Mouse (Mus musculus): ENCODE measurements around the gene Zmiz2.
"Not testable (repeated sequence)": the region's sequence is repeated elsewhere in the genome, so short reads cannot be mapped to it uniquely, and the experiment has no call there.

Zmiz2 gene

DNA sequence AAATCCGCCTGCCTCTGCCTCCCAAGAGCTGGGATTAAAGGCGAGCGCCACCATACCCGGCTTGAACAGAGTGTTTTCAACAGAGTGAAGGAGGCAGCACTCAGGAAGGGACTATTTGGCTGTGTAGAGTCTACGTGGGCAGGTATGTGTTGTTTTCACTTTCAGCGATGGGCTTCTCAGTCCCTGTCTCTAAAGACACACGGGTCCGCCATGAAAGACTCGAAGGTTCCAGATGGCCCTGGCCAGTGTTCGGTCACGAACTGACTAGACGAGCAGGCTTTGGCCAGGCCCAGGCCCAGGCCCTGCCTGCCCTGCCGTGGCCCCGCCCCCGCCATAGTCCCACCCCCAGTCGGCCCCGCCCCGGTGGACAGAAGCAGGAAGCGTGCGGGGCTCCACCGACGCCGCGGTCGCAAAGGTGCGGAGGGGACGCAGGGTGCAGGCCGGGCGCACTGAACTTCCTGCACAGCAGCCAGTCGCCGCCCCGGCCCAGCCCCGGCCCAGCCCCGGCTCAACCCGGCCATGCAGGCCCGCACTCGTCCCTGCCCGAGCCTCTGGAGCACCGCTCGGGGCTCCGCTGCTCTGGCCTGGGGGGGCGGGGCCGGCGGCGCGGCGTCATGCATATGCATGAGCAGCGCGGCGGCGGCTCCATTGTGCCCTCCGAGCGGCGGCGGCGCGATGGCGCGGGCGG is at the start of gene Zmiz2:
TSS of gene Zmiz2 (plus strand) at position 349 of the 688 bp plus-strand sequence.
- peak; percentile 80 for DNase-seq (ENCODE audit: low read depth, low spot score)

DNA sequence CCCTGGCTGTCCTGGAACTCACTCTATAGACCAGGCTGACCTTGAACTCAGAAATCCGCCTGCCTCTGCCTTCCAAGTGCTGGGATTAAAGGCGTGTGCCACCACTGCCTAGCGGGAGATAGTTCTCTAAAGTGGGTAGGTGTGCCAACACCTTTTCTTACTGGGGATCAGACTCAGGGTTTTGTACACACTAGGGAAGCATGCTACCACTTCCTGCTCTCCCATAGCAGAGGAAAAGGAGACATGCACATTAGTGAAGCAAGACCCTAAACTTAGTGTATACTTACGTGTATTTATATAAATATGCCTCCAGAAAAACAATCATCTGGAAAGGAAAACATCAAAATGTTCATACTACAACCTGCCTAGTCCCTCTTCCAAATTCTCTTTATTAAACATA is 42.9 kb upstream of the Zmiz2 start:
- no peak for DNase-seq (ENCODE audit: low read depth, low spot score)

DNA sequence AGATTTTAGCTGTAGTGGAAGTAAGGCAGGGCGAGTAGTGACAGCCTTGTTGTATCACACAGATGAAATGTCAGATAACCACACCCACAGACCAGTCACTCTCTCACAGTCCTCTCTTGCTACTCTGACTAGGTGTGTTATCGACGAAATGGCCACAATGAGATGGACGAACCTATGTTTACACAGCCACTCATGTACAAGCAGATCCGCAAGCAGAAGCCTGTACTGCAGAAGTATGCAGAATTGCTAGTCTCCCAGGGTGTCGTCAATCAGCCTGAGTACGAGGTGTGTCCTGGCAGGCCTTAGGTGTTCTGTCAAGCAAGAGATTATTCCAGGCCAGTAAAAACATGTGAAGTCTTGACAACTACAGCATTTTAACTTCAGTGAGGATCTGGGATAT is 41.9 kb upstream of the Zmiz2 start:
- DNase-seq (ENCODE audit: low read depth, low spot score) = no peak

DNA sequence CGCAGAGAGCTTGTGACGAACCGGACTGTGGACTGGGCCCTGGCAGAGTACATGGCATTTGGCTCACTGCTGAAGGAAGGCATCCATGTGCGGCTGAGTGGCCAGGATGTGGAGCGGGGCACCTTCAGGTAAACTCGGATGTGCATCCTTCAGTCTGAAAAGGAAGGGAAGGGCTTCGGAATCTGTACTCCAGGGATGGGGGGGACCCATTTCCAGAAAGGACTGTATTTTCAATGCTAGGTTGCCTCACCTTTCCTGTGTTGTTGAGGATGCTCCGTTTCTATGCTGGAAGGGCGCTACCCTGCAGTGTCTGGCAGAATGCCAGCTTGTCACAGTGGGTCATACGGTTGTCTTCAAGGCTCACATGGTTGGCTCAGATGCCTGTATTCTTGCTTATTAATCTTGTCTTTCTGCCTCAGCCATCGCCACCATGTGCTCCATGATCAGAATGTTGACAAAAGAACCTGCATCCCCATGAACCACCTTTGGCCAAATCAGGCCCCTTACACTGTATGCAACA is 40.1 kb upstream of the Zmiz2 start:
- no peak for DNase-seq (ENCODE audit: low read depth, low spot score)

DNA sequence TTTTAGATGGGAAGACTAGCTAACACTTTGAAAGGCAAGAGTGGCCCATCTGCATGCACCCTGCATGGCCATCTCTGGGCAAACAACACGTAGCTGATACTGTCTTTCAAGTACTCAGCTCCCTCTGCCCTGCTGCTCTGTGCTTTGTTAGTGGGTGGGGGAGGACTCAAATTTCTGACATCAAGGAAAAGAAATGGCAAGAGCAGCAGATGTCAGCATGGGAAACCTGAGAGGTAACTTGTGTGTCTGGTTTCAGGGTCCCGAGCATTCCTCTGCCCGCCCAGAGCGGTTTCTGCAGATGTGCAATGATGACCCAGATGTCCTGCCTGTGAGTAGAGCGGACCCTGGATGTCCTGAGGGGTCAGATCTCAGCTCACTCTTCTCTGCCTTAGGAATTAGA is 39.3 kb upstream of the Zmiz2 start:
- no peak for DNase-seq (ENCODE audit: low read depth, low spot score)

DNA sequence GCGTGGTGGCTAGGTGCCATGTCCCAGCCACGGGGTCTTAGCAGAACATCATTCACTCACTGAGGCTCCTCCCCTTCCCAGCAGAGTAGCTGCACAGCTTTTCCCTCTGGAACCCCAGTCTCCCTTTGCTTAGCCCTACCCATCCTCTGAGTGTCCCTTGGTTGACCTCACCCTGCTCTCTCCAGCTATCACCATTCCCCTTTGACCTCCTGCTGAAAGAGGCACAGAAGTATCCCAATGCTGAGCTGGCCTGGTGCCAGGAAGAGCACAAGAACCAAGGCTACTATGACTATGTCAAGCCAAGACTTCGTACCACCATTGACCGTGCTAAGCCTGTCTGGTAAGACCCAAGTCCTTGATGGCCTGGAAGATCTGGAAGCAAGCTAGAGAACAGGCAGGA is 33.8 kb upstream of the Zmiz2 start:
- DNase-seq (ENCODE audit: low read depth, low spot score) = no peak

DNA sequence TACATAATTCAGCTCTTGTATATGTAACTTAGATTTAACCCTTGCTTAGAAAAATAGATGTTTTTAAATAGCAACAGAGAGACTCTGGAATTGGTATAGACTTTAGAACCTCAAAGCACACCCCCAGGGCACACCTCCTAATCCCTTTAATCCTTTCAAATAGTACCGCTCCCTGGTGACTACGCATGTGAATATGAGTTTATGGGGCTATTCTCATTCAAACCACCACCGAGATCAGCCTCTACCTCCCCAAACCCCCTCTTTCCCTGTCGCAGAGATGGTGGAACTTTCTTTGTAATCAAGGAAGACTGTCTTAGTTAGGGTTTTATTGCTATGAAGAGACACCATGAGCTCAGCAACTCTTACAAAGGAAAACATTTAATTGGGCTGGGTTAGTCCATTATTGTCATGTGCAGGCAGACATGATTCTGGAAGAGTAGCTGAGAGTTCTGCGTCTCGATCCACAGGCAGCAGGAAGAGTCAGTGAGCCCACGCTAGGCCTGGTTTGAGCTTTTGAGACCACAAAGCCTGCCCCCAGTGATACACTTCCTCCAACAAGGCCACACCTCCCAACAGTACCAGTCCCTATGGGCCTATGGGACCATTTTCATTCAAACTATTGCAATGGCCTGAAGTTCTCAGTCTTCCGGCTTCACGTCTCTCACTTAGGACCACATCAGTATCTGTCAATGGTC is 24.1 kb upstream of the Zmiz2 start:
- DNase-seq (ENCODE audit: low read depth, low spot score) = no peak

DNA sequence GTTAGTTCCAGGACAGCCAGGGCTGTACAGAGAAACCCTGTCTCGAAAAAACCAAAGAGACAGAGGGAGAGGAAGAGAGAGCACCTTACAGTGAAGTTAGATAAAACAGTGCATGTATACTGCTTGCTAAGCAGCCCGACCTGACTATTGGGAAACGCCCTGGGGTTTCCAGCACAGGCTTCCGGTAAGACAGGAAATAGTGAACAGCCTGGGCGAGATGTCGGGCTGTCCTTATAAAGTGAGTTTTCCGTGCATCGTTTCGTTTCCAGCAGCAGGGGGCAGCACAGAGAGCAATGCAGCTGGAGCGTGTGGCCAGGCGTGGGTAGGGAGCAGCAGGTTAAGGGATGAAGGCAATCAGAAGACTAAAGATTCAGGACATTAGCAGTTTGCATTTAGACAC is 23.0 kb upstream of the Zmiz2 start:
- DNase-seq (ENCODE audit: low read depth, low spot score) = peak; percentile 77

DNA sequence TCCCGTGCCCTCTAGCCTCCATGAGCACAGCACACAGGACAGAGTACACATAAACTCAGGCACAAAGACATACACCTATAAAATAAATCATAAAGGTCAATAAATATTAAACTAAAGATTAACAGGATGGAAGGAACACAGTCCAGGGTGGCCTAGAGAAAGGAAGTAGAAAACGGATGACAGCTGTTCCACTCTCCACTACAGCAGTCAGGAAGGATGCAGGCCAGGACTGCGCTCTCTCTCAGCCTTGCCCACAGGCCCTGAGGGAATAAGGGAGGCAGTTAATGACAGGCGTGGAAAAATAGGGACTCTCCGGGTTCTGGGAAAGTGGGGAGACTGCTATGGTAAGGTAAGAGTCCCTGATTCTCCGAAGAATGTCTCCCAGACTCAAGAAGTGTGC is 22.4 kb upstream of the Zmiz2 start:
- no peak for DNase-seq (ENCODE audit: low read depth, low spot score)

DNA sequence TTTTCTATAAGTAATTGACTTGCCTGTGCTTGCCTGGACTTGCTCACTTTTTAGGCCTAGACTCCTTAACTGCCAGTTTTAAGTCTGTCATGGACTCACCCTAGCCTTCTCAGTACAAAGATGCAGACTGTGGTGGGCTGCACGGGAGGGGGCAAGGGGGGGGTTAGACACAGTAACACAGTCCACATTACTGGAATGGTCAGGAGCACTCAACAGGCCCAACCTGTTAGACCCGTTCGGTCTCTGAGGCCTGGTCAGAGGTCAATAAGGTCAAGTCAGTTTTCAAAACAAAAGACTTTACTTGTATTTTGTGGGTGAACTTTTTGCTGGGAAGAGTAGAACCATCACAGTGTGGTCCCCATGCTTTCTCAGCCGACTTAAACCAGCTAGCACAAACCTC is 21.7 kb upstream of the Zmiz2 start:
- no peak for DNase-seq (ENCODE audit: low read depth, low spot score)

DNA sequence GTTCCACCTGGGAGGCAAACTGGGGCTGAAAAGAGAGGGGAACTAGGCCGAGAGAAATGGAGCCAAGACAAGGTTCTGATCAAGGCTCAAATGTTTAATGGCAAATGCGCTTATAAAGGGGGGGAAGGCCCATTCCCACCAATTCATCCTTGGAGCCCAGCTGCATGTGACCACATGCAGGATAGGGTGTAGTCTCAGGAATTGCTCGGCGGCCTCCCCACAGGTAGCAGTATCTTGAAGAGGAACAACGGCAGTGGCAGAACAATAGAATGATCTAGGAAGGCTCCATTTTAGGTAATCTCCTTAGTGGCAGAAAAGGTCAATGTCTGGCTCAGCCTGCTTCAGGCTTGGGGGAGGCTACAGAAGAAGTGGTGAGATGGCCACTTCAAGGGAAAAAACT is 20.9 kb upstream of the Zmiz2 start:
- DNase-seq (ENCODE audit: low read depth, low spot score) = not testable (repeated sequence)

DNA sequence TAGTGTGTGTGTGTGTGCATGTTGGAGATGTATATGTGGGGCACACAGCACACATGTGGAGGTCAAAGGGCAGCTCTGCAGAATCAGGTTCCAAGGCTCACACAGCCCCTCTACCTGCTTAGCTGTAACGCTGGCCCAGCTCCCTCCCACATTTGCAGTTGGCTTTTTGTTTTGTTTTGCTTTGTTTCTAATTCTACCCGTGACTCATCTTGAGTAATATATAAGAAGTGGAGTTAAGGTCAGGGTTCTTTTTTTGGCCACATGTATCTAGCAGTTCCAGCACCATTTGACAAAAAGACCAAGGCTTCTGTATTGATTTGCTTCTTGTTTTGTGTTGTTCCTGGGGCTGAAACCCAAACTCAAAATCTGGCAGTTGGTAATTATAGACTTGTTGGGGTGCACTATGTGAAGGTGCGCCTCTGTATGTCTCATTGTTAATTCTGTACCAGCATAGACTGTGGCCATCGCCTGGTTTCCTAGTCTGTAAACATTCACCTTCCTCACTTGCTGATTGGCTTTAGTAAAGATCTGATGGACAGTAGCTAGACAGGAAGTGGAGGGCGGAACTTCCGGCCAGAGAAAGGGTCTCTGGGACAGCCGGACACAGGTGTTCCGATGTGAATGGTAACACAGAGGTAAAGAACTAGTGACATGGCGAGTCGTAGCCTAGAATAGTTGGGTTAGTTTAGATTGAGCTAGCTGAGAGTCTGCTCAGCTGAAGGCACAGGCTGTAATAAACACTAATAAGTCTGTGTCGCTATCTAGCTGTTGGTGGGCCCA is 17.3 kb upstream of the Zmiz2 start:
- no peak for DNase-seq (ENCODE audit: low read depth, low spot score)

DNA sequence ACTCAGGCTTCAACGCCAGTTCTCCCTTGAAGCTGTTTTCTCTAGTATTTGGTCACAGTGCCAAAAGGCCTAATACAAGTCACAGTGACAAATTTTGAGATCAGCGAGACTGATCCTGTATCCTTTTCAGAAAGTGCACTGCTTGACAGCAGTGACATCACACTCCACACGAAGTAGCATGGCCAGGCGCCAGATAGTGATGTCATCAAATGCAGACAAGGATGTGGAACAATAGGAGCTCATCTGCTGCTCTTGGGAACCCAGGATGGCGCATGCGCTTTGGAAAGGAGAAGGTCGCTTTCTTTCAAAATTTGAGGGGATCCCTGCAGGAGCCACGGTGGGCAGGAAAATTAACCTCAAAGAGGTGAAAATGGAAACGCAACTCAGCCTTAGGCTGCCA is 16.1 kb upstream of the Zmiz2 start:
- no peak for DNase-seq (ENCODE audit: low read depth, low spot score)

DNA sequence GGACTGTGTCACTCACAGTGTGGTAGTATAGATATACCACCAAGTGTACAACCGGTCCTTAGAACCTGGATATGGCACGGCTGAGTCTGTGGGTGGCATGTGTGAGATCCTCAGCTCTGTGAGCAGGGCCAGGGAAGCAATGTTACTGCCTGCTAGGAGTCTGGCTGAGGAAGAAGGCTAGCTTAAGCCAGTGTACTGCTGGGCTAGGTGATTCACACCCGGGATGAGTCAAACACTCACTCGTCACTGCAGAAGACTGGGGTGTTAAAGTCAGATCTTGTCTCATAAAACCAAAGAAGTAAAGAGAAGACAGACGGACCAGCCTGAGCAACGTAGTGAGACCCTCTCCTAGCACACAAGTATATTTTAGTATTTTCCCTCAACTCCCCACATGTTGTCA is 8.0 kb upstream of the Zmiz2 start:
- no peak for DNase-seq (ENCODE audit: low read depth, low spot score)

DNA sequence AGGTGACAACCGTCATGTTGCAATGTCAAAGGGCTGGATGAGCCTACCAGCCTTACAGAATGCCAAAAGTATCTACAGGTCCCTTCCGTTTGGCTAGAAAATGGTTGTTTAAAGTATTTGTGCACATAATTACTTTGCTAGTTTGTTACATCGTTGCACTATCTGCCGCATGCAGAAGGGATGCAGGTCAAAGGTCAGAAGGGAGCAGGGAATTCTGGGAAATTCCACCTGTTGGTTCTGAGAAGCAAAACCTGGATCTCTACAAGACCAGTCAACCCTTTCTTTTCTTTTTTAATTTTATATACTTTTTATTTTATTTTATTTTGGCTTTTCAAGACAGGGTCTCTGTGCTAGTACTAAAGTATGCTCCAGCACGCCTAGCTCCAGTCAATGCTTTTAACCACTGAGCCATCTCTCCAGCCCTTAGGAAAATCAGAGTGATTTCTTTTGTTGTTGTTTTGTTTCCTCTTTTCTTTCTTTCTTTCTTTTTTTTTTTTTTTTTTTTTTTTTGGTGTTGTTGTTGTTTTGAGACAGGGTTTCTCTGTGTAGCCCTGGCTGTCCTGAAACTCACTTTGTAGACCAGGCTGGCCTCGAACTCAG is 648 bp upstream of the Zmiz2 start:
- DNase-seq (ENCODE audit: low read depth, low spot score) = no peak

DNA sequence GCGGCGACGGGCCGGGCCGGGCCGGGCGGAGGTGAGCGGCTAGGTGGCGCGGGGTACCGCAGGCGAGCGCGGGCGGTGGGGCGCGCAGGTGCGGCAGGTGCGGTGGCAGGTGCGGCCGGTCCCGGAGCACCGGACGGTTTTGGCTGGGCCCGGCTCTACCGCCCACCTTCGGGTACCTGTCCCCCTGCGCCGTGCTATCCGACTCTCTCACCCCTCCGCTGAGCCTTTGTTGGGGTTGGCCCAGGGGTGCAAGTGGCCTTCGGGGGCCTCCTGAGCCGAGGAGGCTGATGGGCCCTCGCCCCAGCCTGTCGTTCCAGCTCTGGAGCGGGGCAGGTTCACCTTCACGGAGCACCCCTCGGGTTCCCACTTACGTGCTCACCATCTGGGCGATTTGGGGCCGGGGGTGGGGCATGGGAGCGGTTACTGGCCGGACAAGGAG is 628 bp downstream of the Zmiz2 start:
- DNase-seq (ENCODE audit: low read depth, low spot score) = no peak

DNA sequence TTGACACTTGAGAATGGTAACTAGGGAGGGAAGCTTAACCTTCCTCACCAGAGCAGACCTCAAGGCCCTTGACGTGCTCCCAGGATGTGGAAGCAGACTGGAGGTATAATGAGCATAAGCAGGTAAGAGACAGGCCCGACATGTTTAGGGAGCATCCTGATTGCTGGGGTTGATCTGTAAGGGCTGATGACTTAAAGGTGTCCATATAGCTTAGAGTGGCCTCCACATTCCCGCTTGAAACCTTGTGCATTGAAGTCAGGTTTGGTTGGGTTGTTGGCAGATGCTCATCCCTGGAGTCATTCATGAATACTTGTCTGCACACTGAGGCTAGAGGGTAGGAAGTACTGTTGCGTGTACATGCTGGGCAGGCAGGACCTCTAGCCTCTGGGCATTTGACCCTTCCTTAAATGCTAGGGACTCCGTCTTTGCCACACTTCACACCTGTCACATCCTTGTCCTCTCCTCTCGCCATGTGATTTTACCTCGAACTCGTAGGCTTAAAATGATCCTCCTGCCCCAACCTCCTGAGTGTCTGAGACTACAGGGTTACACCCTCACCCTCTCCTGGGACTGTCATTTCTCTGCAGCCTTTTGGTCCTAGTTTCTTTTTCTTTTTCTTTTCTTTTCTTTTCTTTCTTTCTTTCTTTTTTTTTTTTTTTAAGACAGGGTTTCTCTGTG is 1.6 kb downstream of the Zmiz2 start:
- DNase-seq (ENCODE audit: low read depth, low spot score) = no peak

DNA sequence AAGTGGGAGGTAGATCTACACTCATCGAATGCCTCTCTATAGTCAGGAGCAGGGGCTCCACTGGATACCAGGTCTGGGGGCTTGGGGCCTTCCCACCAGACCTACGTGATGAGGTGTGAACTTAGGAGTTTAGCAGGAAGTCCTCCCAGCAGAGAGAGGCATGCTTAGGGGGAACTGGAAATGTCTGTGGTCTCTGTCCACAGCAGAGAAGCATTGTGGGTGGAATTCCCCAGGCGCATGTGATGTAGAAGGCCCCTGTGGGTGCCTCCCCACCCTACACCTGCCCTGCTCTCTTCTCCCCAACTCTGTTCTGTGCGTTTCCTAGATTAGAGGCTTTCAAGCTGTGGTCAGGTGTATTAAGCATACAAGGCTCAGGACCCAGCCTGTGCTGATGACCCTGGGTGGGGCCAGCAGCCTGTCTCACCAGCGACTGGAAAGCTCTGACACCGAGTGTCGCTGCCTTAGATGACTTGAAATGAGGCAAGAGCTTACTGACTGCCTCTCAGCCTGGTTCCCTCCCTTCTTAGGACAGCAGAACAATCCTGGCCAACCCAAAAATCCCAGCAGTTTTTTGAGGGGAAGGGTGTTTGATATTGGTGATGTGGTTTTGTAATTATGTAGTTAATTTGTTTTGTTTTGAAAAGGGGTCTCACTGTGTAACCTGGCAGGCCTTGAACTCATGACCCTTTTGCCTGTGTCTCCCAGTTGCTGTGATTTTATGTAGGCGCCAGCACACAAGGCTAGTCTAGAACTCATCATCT is 2.8 kb downstream of the Zmiz2 start:
- DNase-seq (ENCODE audit: low read depth, low spot score) = no peak

DNA sequence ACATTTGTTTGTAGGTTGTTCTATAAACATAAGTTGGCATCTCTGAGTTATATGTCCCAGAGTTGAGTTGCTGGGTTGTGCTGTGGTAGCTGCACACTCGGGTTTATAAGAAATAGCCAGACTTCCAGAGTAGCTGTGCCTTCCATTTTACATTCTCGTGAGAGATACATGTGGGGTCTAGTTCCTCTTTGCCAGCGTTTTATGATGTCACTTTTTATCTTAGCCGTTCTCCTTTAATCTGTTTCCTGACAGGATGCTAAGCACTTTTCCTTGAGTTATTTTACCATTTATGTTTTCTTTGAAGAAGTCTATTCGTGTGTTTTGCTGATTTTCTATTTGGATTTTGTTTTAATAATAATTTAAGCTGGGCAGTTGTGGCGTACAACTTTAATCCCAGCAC is 4.0 kb downstream of the Zmiz2 start:
- no peak for DNase-seq (ENCODE audit: low read depth, low spot score)

DNA sequence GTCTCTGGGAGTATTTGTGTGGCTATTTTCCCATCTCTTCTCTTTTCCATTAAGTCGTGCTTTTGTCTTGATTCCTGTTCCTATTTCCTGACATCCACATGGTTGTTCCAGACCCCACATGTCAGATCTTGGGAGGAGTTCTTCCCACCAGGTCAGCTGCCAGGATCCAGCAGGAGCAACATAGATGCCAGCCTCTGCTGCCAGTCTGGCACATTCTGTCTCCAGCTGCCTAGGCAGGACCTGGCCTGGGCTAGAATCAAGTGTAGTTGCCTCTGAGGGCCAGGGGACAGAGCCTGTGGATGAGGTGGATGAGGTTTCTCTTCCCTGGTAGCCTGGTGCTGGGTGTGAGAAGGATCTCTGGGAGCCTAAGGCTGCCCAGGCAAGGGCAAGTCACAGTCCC is 5.0 kb downstream of the Zmiz2 start:
- DNase-seq (ENCODE audit: low read depth, low spot score) = no peak

DNA sequence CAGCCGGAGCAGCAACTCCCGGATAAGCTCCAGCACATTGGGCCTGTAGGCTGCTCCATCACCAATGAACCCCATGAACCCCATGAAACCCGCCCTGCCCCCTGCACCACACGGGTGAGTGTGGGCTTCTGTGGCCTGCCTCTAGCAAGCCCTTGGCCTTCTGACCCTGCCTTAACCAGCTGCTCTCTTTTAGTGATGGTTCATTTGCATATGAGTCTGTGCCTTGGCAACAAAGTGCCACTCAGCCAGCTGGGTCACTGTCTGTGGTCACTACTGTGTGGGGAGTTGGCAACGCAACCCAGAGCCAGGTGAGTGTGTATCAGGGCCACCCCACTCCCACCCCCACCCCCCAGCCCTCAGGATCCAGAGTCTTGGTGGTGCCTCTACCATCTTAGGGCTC is 6.7 kb downstream of the Zmiz2 start:
- no peak for DNase-seq (ENCODE audit: low read depth, low spot score)
